Mouse (Mus musculus) CH12.LX (cell line): ENCODE data around the gene Ghitm.

Experiments used
- CHD1 ChIP-seq: IDR thresholded peaks from 2 replicates; pipeline ENCODE4 v1.6.1; 2012; ENCODE audit warnings: low read depth, low read length, improper control_type of control experiment, inconsistent platforms
- CTCF ChIP-seq, 2 experiments: IDR thresholded peaks in 1 of 2; conservative IDR thresholded peaks in 1 of 2; 2 replicates each; pipeline ENCODE4 v1.5.1; 2011 to 2012; ENCODE audit warnings: low read depth in 2 of 2, low read length in 2 of 2, improper control_type of control experiment in 1 of 2, inconsistent platforms in 1 of 2, mild to moderate bottlenecking in 1 of 2, moderate library complexity in 1 of 2
- MAX ChIP-seq: IDR thresholded peaks from 2 replicates; pipeline ENCODE4 v1.6.1; 2011; ENCODE audit warnings: low read length, improper control_type of control experiment
- MAZ ChIP-seq: IDR thresholded peaks from 2 replicates; pipeline ENCODE4 v1.6.1; 2012; ENCODE audit warnings: low read depth, mild to moderate bottlenecking, inconsistent platforms, low read length, improper control_type of control experiment, moderate library complexity
- POLR2A ChIP-seq: IDR thresholded peaks from 2 replicates; pipeline ENCODE4 v1.6.1; 2011; ENCODE audit warnings: low read depth, mild to moderate bottlenecking, improper control_type of control experiment, low read length

GRCm38 (mm10) chr14:37111371-37111770 lies 23.7 kb downstream of the Ghitm start:
- no peak for TF ChIP-seq POLR2A
- no peak for TF ChIP-seq CTCF (conservative IDR thresholded peaks at IDR 0.05 in 1 of 2, IDR thresholded peaks at IDR 0.05 in 1 of 2; ENCODE audit: low read depth in 2 of 2, low read length in 2 of 2)
- no peak for TF ChIP-seq MAX
- no peak for TF ChIP-seq MAZ
- TF ChIP-seq CHD1: no peak
